Mouse (Mus musculus): ENCODE measurements around the gene Kcnk4.

DNA sequence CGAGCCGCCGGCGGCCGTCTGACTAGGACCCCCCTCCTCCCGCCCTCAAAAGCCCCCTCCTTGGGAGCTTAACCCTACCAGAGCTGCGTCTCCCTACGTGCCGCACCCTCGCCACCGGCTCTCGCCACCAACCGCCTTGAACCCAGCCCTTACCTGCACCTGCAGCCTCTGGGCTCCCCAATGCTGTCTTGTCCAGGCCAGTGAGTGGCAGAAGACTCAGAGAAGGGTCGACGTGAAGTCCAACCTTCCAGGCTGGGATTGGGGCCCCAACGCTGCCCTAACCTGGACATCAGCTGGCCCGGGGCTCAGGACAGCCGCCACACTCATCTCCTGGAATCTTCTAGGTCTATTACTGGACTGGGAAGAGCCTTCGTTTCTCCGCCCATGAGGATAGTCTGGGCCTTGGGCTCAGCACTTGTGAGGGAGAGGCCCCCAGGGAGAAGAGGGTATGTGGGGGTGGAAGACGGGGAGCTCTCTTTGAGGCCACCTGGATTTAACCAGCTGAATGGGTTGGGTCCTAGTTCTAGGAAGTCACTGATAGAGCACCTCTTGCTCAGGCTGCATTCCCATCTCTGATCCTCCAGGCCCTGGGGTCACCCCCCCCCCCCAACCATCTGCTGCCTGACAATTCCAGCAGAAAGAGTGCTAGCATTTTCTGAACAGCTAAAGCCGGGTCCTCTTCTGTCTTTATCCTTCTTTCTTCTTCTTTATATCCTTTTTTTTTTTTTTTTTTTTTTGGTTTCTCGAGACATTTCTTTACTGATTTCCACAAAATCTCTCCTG lies at the start of gene Kcnk4:
- TF ChIP-seq POLR2A (IDR thresholded peaks at IDR 0.05; ENCODE audit: low read depth, low read length) (no peak), CTCF (IDR thresholded peaks at IDR 0.05; ENCODE audit: extremely low read depth, insufficient read length, insufficient replicate concordance, low read depth, low read length) (no peak)
